In genomic region chr14:31408666-31409065, GRCm38 (mm10) we compare ENCODE assay signal across 11 mouse cellular contexts. TPM values are rescaled to one million over a fixed set of nuclear protein-coding genes. Genes with fewer than 3 reads are reported as not detected.
DNase-seq lines count a peak whose midpoint lies in the region; ATAC-seq and TF ChIP-seq lines count a peak whose summit lies in the region.
"Had no signal": no experiment of that assay in that cellular context is flagged by ENCODE, and none has a peak within 500 bp of the region (broad histone marks: within the 10 kb centered on the region; RNA-seq: fewer than 3 reads in every experiment).

No protein-coding gene starts in this region.

- peaks cover 15% of the 10 kb centered on the region for H3K36me3 ChIP-seq in heart, embryonic 13.5 days
- no peaks in the 10 kb centered on the region for H3K36me3 ChIP-seq in lung, postnatal 0 days (ENCODE audit: insufficient read depth, low read length)
- peaks cover 6% of the 10 kb centered on the region; the same call in 1 of the 2 replicates for H3K36me3 ChIP-seq in kidney, postnatal 0 days (ENCODE audit: insufficient read depth, low read length)
- H3K36me3 ChIP-seq in stomach, postnatal 0 days (ENCODE audit: control insufficient read depth, insufficient read depth, low read length) = no peaks in the 10 kb centered on the region
- H3K36me3 ChIP-seq: lung, embryonic 15.5 days had no signal

- no peaks in the 10 kb centered on the region for H3K27me3 ChIP-seq in heart, embryonic 13.5 days (replicated peaks)
- peaks cover 46% of the 10 kb centered on the region for H3K27me3 ChIP-seq in lung, postnatal 0 days (replicated peaks; ENCODE audit: insufficient read depth, low read length)
- H3K27me3 ChIP-seq in kidney, postnatal 0 days (ENCODE audit: insufficient read depth, low read length) = no peaks in the 10 kb centered on the region
- H3K27me3 ChIP-seq in stomach, postnatal 0 days (ENCODE audit: control insufficient read depth, insufficient read depth, low read length) = no peaks in the 10 kb centered on the region
- H3K27me3 ChIP-seq: Patski had no signal

- no peak for TF ChIP-seq CTCF in lung, postnatal 0 days (IDR thresholded peaks at IDR 0.05)
- no peak for TF ChIP-seq CTCF in kidney, postnatal 0 days (IDR thresholded peaks at IDR 0.05; ENCODE audit: low read depth)
- no peak for TF ChIP-seq CTCF in stomach, postnatal 0 days (IDR thresholded peaks at IDR 0.05; ENCODE audit: low read depth)

- peak overlapping the region; percentile 48; the same call in 1 of the 2 replicates for H3K9ac ChIP-seq in heart, embryonic 13.5 days
- H3K9ac ChIP-seq in lung, postnatal 0 days (replicated peaks; ENCODE audit: low read depth) = no peak overlapping the region
- H3K9ac ChIP-seq in kidney, postnatal 0 days (ENCODE audit: low read depth, low read length) = no peak overlapping the region
- no peak overlapping the region for H3K9ac ChIP-seq in stomach, postnatal 0 days (ENCODE audit: low read length)
- H3K9ac ChIP-seq: lung, embryonic 15.5 days had no signal

- no peak for ATAC-seq in heart, embryonic 13.5 days (ENCODE audit: extremely low read depth, insufficient number of reproducible peaks, low FRiP score, low TSS enrichment)
- ATAC-seq in lung, postnatal 0 days = no peak
- ATAC-seq in kidney, postnatal 0 days (replicated peaks; ENCODE audit: low FRiP score, low read depth) = 0 out of 2 replicates have a peak, but pooled peaks have one; percentile 40
- ATAC-seq in stomach, postnatal 0 days (ENCODE audit: low FRiP score, low TSS enrichment) = no peak
- ATAC-seq in megakaryocyte, adult 5-6 weeks (ENCODE audit: poor library complexity, severe bottlenecking) = no peak
- ATAC-seq: Patski had no signal

- no peak for TF ChIP-seq EP300 in lung, postnatal 0 days (IDR thresholded peaks at IDR 0.05)
- no peak for TF ChIP-seq EP300 in stomach, postnatal 0 days (optimal IDR thresholded peaks at IDR 0.05)

- WGBS in heart, embryonic 13.5 days = 27% methylated on average over 8 of the region's 8 CpGs
- WGBS in lung, postnatal 0 days = 51% methylated on average over 8 of the region's 8 CpGs
- WGBS in kidney, postnatal 0 days = 30% methylated on average over 8 of the region's 8 CpGs
- WGBS in stomach, postnatal 0 days = 64% methylated on average over 8 of the region's 8 CpGs

- no peak for DNase-seq in heart, postnatal 36 days
- DNase-seq in lung, postnatal 0 days (ENCODE audit: low spot score) = peak; percentile 24
- no peak for DNase-seq in lung, postnatal 4 days
- DNase-seq in kidney, postnatal 0 days (ENCODE audit: low spot score) = no peak
- DNase-seq in stomach, postnatal 0 days (ENCODE audit: low spot score) = no peak
- DNase-seq: cerebellum, adult 18-20 months had no signal

- peak overlapping the region; percentile 85 for H3K27ac ChIP-seq in heart, embryonic 13.5 days (replicated peaks)
- H3K27ac ChIP-seq in lung, postnatal 0 days (ENCODE audit: low read length) = peak overlapping the region; percentile 59; the same call in 1 of the 2 replicates
- peak overlapping the region; percentile 79 for H3K27ac ChIP-seq in kidney, postnatal 0 days
- H3K27ac ChIP-seq in stomach, postnatal 0 days (replicated peaks) = 0 out of 2 replicates have a peak overlapping the region, but pooled peaks have one; percentile 24
- H3K27ac ChIP-seq: lung, embryonic 15.5 days; midbrain, embryonic 10.5 days had no signal

- H3K4me1 ChIP-seq in heart, embryonic 13.5 days = peaks cover 89% of the 10 kb centered on the region
- peaks cover 24% of the 10 kb centered on the region; the same call in 1 of the 2 replicates for H3K4me1 ChIP-seq in lung, postnatal 0 days (ENCODE audit: insufficient read depth, low read depth, low read length)
- peaks cover 48% of the 10 kb centered on the region for H3K4me1 ChIP-seq in kidney, postnatal 0 days (replicated peaks; ENCODE audit: insufficient read depth, low read length)
- H3K4me1 ChIP-seq in stomach, postnatal 0 days (replicated peaks; ENCODE audit: control insufficient read depth, insufficient read depth) = no peaks in the 10 kb centered on the region

- H3K4me3 ChIP-seq in heart, embryonic 13.5 days = no peak overlapping the region
- H3K4me3 ChIP-seq in lung, postnatal 0 days (ENCODE audit: low read depth, low read length) = no peak overlapping the region
- no peak overlapping the region for H3K4me3 ChIP-seq in kidney, postnatal 0 days (replicated peaks; ENCODE audit: low read depth, low read length)
- no peak overlapping the region for H3K4me3 ChIP-seq in stomach, postnatal 0 days (ENCODE audit: low read depth, low read length)
- H3K4me3 ChIP-seq: lung, embryonic 15.5 days; midbrain, embryonic 10.5 days had no signal

- intact Hi-C loops in heart, postnatal 36 days (cut with DNase I) = loop anchor here (2.0 kb wide), 1 partner anchor 26 kb away; no protein-coding TSS in a partner anchor

- peak overlapping the region; percentile 18; the same call in 1 of the 2 replicates for H3K4me2 ChIP-seq in heart, embryonic 13.5 days
- no peak overlapping the region for H3K4me2 ChIP-seq in lung, postnatal 0 days (replicated peaks; ENCODE audit: low read depth, low read length)
- H3K4me2 ChIP-seq in kidney, postnatal 0 days (ENCODE audit: low read length) = no peak overlapping the region
- H3K4me2 ChIP-seq in stomach, postnatal 0 days (replicated peaks; ENCODE audit: low read depth) = no peak overlapping the region
- H3K4me2 ChIP-seq: lung, embryonic 15.5 days had no signal

- no peaks in the 10 kb centered on the region for H3K9me3 ChIP-seq in heart, embryonic 13.5 days
- no peaks in the 10 kb centered on the region for H3K9me3 ChIP-seq in lung, postnatal 0 days (ENCODE audit: low read length)
- H3K9me3 ChIP-seq in kidney, postnatal 0 days (replicated peaks; ENCODE audit: low read length) = no peaks in the 10 kb centered on the region
- H3K9me3 ChIP-seq in stomach, postnatal 0 days (ENCODE audit: control insufficient read depth, low read length) = no peaks in the 10 kb centered on the region
- H3K9me3 ChIP-seq: lung, embryonic 15.5 days; midbrain, embryonic 10.5 days had no signal

RNA-seq across cellular contexts. Expression of gene Sh3bp5, which starts 27.2 kb away (rescaled TPM):
- polyA plus RNA-seq in heart, embryonic 13.5 days (2015; fragmentation: Nextera tagmentation; extraction: Ambion mirVana) = 26.7 and 28.2 TPM in 2 replicates
- total RNA-seq in heart, postnatal 36 days (2021) = 10 to 100 TPM; 56.4 to 60.6 TPM
- polyA plus RNA-seq in lung, postnatal 0 days (2015; fragmentation: Nextera tagmentation; extraction: Ambion mirVana) = 37.9 and 38.4 TPM in 2 replicates
- polyA plus RNA-seq in kidney, postnatal 0 days (2015; fragmentation: Nextera tagmentation; extraction: Ambion mirVana) = 45.2 and 46.8 TPM in 2 replicates
- 9.9 and 10.9 TPM in 2 replicates for polyA plus RNA-seq in stomach, postnatal 0 days (2015; fragmentation: Nextera tagmentation; extraction: Ambion mirVana)
- total RNA-seq in megakaryocyte, adult 5-6 weeks (2015) = 52.3 and 52.8 TPM in 2 replicates
- total RNA-seq in megakaryocyte, adult 5-6 weeks (2017) = 26.4 and 36.1 TPM in 2 replicates

Comparison
In these comparisons a context has a peak if more than half of its experiments do, and no peak if none do; other contexts are left out.
1. H3K27ac ChIP-seq: peak in every context shown above with its lines; median percentile 85 in heart, embryonic 13.5 days; 79 in kidney, postnatal 0 days; 59 in lung, postnatal 0 days; 24 in stomach, postnatal 0 days.